Mouse (Mus musculus): ENCODE measurements around the gene Gucd1. TPM values are rescaled to one million over a fixed set of nuclear protein-coding genes. Genes with fewer than 3 reads are reported as not detected.
"Not testable (repeated sequence)": the region's sequence is repeated elsewhere in the genome, so short reads cannot be mapped to it uniquely, and the experiment has no call there.

The Gucd1 gene
- polyA plus RNA-seq, 1 experiment from 2014 or later: 26.8 TPM

DNA sequence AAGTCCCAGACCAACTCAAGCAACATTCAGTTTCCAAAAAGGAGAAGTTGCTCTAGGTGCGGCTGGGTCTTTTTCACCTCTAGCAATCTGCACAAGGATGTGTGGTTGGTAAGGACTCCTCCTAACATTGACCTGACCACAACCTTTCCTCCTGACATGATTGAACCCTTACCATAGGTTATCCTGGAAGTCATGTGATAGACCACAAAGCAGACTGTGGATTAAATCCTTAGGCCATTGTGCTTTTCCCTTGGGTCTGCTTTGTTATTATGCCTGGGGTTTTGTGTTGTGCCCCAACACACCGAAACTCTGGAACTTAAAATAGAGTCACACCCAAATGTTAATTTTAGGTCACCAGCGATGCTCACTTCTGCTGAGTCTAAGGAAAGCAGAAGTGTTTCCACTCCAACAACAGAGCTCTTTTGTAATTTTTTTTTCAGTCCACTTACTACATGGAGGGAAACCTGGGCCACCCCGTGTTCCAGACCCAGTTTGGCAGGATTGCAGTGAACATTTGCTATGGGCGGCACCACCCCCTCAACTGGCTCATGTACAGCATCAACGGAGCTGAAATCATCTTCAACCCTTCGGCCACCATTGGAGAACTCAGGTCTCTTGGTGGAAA lies 88.1 kb downstream of the Gucd1 start:
- WGBS: 80% methylated on average over 7 of the region's 7 CpGs
- H3K9ac ChIP-seq: no peak overlapping the region
- no peak overlapping the region for H3K4me3 ChIP-seq
- no peaks in the 10 kb centered on the region for H3K4me1 ChIP-seq (replicated peaks)
- no peak for ATAC-seq (ENCODE audit: insufficient number of reproducible peaks, low FRiP score)
- no peak overlapping the region for H3K27ac ChIP-seq (ENCODE audit: poor library complexity, severe bottlenecking)
- H3K36me3 ChIP-seq: no peaks in the 10 kb centered on the region
- peaks cover 8% of the 10 kb centered on the region for H3K9me3 ChIP-seq (replicated peaks)
- no peak overlapping the region for H3K4me2 ChIP-seq
- no peaks in the 10 kb centered on the region for H3K27me3 ChIP-seq (replicated peaks)

DNA sequence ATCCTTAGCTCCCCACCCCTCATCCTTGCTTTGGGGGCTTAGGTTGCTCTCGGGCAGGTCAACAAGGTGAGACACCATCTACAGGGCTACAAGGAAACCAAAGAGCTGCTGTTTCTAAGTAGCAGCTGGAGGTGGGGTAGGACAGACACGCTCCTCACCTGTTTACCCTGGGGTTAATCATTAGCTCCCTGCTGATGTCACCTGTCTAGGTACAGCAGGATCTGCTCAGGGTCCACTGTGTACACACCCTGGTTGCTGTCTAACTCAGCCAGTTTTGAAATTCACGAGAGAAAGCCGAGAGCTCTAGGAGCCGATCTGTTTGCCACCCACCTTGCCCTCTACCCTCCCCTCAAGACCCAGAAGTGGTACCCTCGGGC lies 88.8 kb downstream of the Gucd1 start:
- Histone ChIP-seq H3K4me3 (no peak overlapping the region), H3K27ac (ENCODE audit: poor library complexity, severe bottlenecking) (no peak overlapping the region), H3K9me3 (replicated peaks) (peaks cover 8% of the 10 kb centered on the region), H3K9ac (no peak overlapping the region), H3K4me1 (replicated peaks) (peaks cover 3% of the 10 kb centered on the region), H3K36me3 (no peaks in the 10 kb centered on the region), H3K4me2 (no peak overlapping the region), H3K27me3 (replicated peaks) (no peaks in the 10 kb centered on the region)
- 80% methylated on average over 6 of the region's 6 CpGs for WGBS
- no peak for ATAC-seq (ENCODE audit: insufficient number of reproducible peaks, low FRiP score)

DNA sequence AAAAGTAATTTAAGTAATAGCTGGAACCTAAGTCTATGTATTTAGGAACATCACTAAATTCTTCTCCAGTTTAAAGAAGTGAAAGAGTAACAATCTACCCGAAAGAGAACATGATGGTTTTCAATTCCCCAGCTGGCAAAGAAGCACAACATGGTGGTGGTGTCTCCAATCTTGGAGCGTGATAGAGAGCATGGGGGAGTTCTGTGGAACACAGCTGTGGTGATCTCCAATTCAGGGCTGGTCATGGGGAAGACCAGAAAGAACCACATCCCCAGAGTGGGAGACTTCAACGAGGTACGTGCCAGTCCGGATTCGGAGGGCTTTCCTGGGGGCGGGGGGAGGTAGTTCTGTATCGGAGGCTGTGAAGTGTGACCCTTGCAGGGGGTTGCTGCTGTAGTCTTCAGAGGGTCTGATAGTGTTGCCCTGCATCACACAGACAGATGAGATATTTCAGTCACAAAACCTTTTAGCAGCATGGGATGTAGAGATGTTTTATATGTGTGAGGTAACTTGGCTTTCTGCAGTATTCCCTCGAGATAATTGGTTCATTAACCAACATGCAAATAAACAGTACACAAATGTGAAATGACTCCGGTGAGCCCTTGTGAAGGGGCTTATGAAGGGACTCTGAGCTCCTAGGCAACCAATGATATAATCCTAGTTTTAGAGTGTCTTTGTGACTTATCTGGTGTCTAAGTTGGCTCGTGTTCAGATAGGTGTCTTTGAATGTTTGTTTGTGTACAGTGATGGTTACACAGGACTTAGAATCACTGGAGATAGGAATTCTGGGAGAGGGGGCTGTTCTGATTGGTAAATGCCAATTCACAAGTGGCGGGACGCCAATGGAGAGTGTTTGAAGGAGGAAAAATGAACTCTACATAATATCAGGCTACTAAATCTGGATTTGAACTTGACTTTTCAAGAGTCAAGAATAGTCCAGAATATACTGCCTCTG lies 89.4 kb downstream of the Gucd1 start:
- 84% methylated on average over 13 of the region's 13 CpGs for WGBS

DNA sequence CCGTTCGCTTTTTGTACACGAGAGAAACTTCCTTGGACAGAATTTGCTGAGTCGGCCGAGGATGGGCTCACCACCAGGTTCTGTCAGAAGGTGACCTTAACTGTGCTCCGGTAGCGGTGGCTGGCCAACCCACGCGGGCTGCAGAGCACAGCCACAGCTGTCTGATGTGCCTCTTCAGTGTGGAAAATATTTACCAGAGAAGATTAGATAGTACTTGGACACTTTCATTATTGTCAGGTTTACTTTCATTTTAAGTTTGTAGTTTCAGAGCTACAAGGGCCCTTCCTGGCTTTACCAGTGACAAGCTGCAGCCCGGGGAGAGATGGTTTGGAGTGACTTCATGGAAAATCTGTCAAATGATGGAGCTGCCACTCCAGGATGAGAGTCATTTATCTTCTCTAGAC lies 93.3 kb downstream of the Gucd1 start:
- H3K4me1 ChIP-seq (replicated peaks): peaks cover 3% of the 10 kb centered on the region
- 52% methylated on average over 10 of the region's 10 CpGs for WGBS
- H3K4me3 ChIP-seq: no peak overlapping the region
- peak overlapping the region; percentile 26 for H3K4me2 ChIP-seq
- H3K27ac ChIP-seq (ENCODE audit: poor library complexity, severe bottlenecking): peak overlapping the region; percentile 23; the same call in 1 of the 2 replicates
- H3K27me3 ChIP-seq (replicated peaks): no peaks in the 10 kb centered on the region
- H3K36me3 ChIP-seq: no peaks in the 10 kb centered on the region
- no peak overlapping the region for H3K9ac ChIP-seq
- H3K9me3 ChIP-seq (replicated peaks): 0 out of 2 replicates have a peak, but pooled peaks cover 4% of the 10 kb centered on the region
- ATAC-seq (ENCODE audit: insufficient number of reproducible peaks, low FRiP score): 0 out of 2 replicates have a peak, but pooled peaks have one; percentile 51

More for the DNA sequence above, 89.4 kb downstream of the Gucd1 start:
- H3K27ac ChIP-seq (ENCODE audit: poor library complexity, severe bottlenecking): no peak overlapping the region
- peaks cover 3% of the 10 kb centered on the region for H3K4me1 ChIP-seq (replicated peaks)
- no peak for ATAC-seq (ENCODE audit: insufficient number of reproducible peaks, low FRiP score)
- no peak overlapping the region for H3K4me3 ChIP-seq
- no peak overlapping the region for H3K9ac ChIP-seq
- no peaks in the 10 kb centered on the region for H3K36me3 ChIP-seq
- H3K27me3 ChIP-seq (replicated peaks): no peaks in the 10 kb centered on the region
- peaks cover 11% of the 10 kb centered on the region for H3K9me3 ChIP-seq (replicated peaks)
- H3K4me2 ChIP-seq: no peak overlapping the region

DNA sequence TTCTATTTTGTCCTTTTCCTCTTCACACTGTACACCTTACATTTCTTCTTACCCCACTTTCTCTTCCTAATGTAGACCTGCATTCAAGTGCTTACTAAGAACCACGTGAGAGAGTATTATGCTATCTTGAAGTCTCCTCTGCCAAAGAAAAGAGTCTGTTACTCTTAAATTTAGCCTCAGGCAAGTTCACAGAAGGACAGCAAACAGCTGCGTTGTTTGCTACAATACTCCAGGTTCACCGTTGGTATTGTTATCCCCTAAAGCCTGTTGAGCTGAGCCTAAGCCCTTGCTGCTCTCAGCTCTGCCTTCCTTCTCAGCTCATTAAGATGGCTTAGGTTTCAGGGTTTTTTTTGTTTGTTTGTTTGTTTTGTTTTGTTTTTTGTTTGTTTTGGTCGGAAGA lies 99.0 kb downstream of the Gucd1 start:
- Histone ChIP-seq H3K27ac (ENCODE audit: poor library complexity, severe bottlenecking) (no peak overlapping the region), H3K4me2 (no peak overlapping the region), H3K9me3 (replicated peaks) (0 out of 2 replicates have a peak, but pooled peaks cover 4% of the 10 kb centered on the region), H3K27me3 (replicated peaks) (no peaks in the 10 kb centered on the region), H3K4me3 (no peak overlapping the region), H3K4me1 (replicated peaks) (no peaks in the 10 kb centered on the region), H3K9ac (no peak overlapping the region), H3K36me3 (no peaks in the 10 kb centered on the region)
- ATAC-seq (ENCODE audit: insufficient number of reproducible peaks, low FRiP score): no peak
- WGBS: 62% methylated on average over 4 of the region's 4 CpGs

DNA sequence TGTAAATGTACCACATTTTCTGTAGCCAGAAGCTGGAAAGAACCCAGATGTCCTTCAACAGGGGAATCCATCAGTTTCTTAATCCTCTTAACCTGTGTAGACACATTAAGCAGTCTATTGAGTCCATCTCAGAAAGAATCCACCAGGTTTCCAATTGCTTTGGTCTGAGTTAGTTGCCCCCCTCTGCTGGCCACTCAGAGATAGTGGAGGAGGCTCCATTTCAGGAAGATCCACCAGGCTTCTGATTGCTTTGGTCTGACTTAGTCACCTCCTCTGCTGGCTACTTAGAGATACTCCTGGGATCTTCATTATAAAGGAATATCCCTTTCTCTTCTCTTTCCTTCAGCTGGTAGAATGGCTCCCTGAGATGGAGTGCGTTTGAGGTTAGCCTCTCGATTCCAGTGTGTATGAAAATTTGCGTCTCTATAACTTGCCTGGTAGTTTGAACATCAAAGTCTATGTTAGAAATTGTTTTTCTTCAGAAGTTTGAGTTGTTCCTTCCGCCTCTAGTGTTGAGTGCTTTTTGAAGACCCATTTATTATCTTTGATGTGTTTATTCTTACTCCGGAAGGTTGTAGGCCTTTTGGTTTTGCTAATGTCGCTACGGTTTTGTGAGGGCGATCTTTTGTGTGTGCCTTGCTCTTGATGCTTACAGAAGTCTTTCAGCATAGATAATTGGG lies 100.3 kb downstream of the Gucd1 start:
- 92% methylated on average over 8 of the region's 8 CpGs for WGBS
- no peak overlapping the region for H3K4me2 ChIP-seq
- no peak overlapping the region for H3K4me3 ChIP-seq
- no peaks in the 10 kb centered on the region for H3K36me3 ChIP-seq
- H3K9me3 ChIP-seq (replicated peaks): no peaks in the 10 kb centered on the region
- H3K27me3 ChIP-seq (replicated peaks): no peaks in the 10 kb centered on the region
- no peak overlapping the region for H3K9ac ChIP-seq
- no peak overlapping the region for H3K27ac ChIP-seq (ENCODE audit: poor library complexity, severe bottlenecking)
- H3K4me1 ChIP-seq (replicated peaks): 0 out of 2 replicates have a peak, but pooled peaks cover 2% of the 10 kb centered on the region
- no peak for ATAC-seq (ENCODE audit: insufficient number of reproducible peaks, low FRiP score)

DNA sequence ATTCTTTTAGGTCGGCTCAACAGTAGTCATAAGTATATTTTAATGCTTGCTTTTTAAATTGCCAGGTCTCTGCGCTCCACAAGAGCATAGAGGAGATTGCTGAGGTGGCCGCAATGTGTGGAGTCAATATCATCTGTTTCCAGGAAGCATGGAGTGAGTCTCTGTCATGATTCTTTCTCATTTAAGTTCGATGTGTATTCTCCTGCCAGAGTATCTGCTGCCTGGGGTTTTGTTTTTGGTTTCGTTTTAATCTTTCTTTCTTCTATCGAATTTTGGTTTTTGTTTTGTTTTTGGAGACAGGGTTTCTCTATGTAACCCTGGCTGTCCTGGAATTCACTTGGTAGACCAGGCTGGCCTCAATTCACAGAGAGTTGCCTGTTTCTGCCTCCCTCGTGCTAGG lies 102.8 kb downstream of the Gucd1 start:
- no peak overlapping the region for H3K9ac ChIP-seq
- no peaks in the 10 kb centered on the region for H3K27me3 ChIP-seq (replicated peaks)
- no peak overlapping the region for H3K4me2 ChIP-seq
- 76% methylated on average over 7 of the region's 7 CpGs for WGBS
- H3K36me3 ChIP-seq: no peaks in the 10 kb centered on the region
- ATAC-seq (ENCODE audit: insufficient number of reproducible peaks, low FRiP score): no peak
- H3K9me3 ChIP-seq (replicated peaks): no peaks in the 10 kb centered on the region
- H3K4me3 ChIP-seq: no peak overlapping the region
- H3K4me1 ChIP-seq (replicated peaks): peaks cover 22% of the 10 kb centered on the region
- no peak overlapping the region for H3K27ac ChIP-seq (ENCODE audit: poor library complexity, severe bottlenecking)

DNA sequence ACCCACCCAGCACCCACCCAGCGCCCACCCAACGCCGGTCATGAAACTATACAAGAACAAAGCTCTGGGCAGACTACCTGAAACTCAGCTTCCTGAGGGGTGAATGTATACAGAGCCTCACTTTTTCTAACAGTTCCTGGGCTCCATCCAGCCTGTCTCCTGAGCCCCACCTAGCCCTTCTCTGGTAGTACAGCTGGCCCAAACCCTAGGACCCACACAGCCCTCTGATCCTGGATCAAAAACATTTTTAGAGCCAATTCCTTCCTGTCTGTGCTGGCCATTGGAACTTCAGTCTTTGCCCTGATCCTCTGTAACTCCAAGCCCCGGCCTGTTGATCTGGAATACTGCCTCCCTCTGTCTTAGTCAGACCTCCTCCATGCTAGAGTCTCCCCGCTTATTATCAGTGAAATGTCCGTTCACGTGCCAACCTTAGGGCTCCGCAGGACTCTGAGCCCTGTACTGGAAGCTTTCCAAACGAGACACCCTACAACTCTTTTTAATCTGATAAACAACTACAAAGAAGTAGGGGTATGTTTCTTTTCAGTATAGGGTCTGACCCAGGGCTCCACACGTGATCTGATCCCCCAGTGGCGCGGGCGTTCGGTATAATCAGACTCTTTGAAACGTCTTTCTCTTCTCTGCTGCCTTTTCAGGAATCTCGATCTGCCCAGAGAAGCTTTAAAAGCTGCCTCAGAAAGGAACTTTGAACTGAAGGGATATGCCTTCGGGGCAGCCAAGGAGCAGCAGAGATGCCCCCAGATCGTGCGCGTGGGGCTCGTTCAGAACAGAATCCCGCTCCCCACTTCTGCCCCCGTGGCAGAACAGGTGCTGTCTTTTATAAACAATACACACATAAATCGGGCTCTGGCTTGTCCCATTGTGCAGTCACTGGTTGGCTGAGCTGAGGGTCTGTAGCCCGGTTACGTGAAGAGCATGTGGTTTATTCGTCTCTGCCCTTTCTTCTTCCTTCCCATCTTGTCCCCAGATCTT lies 105.4 kb downstream of the Gucd1 start:
- whole genome bisulfite sequencing: 65% methylated on average over 27 of the region's 27 CpGs
- Histone ChIP-seq H3K4me3 (no peak overlapping the region), H3K9me3 (replicated peaks) (no peaks in the 10 kb centered on the region), H3K4me1 (replicated peaks) (peaks cover 24% of the 10 kb centered on the region), H3K27me3 (replicated peaks) (no peaks in the 10 kb centered on the region), H3K4me2 (peak overlapping the region; percentile 33), H3K9ac (no peak overlapping the region), H3K27ac (ENCODE audit: poor library complexity, severe bottlenecking) (no peak overlapping the region), H3K36me3 (no peaks in the 10 kb centered on the region)
- ATAC-seq (ENCODE audit: insufficient number of reproducible peaks, low FRiP score): no peak

DNA sequence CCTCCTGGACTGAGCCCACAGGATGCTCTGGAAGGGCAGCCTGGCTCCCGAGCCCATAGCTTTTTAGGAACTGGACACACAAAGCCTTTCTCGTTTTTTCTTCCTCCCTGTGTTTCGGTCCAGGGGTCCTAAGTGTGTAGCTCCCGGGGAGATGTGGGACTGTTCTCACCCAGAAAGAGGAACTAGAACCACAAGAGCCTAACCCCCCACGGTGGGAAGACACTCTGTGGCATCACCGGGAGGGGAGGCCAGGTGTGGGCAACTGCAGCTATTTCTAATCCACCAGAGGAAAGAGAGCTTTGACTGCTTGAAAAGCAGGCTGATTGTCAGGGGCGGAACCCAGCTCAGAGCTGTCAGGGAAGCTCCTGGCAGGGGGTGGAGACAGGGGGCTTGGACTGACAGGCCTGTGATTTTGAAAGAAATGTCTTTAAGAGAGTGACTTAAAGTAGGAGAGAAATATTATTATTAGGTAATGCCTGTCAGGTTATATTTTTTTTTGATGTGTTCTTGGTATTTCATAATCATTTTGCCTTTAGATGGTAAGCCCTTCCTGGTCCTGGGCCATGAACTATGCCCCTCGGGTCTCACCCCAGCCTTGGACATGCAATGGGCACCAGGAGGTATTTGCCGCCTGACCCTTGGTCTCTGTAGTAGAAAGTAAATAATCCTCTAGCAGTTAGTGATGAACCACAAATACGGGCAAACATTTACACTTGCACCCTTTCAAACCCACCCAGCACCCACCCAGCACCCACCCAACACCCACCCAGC lies 106.2 kb downstream of the Gucd1 start:
- H3K36me3 ChIP-seq; H3K4me2 ChIP-seq; H3K9ac ChIP-seq; H3K27ac ChIP-seq (ENCODE audit: poor library complexity, severe bottlenecking); H3K4me3 ChIP-seq; H3K27me3 ChIP-seq (replicated peaks); ATAC-seq (ENCODE audit: insufficient number of reproducible peaks, low FRiP score); H3K9me3 ChIP-seq (replicated peaks): not testable (repeated sequence)
- WGBS: 43% methylated on average over 9 of the region's 10 CpGs
- H3K4me1 ChIP-seq (replicated peaks): peaks cover 28% of the 10 kb centered on the region

DNA sequence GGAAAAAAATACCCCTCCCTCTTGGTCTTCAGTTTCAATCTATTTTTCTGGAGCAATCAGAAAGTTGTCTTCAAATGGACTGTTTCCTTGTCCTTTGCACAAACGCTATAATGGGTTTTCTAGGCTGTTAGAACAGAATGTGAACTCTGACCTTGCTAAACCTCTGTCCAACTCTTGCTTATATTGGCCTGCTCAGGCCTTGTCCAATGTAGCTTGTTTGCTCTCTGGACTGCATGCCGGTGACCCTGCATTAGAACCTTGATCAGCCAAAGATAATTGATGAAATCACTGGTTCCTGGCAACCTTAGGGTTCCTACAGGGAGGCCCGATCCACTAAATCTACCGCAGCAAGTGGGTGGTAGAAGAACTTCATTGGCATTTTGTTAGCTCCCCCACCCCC lies 110.0 kb downstream of the Gucd1 start:
- no peaks in the 10 kb centered on the region for H3K36me3 ChIP-seq
- H3K4me2 ChIP-seq: no peak overlapping the region
- H3K27me3 ChIP-seq (replicated peaks): no peaks in the 10 kb centered on the region
- H3K4me3 ChIP-seq: no peak overlapping the region
- no peaks in the 10 kb centered on the region for H3K9me3 ChIP-seq (replicated peaks)
- no peak for ATAC-seq (ENCODE audit: insufficient number of reproducible peaks, low FRiP score)
- no peak overlapping the region for H3K27ac ChIP-seq (ENCODE audit: poor library complexity, severe bottlenecking)
- no peak overlapping the region for H3K9ac ChIP-seq
- WGBS: 82% methylated on average over 4 of the region's 4 CpGs
- peaks cover 32% of the 10 kb centered on the region for H3K4me1 ChIP-seq (replicated peaks)

Data from heart, embryonic 12.5 days (tissue).